Mouse (Mus musculus) heart, adult 2 months (tissue): ENCODE results near the gene Gm5751.

ENCODE experiments used
- CTCF ChIP-seq: fragments of 200-600 bp; IDR thresholded peaks from 2 replicates; pipeline ENCODE4 v1.8.1; 2022; ENCODE audit warnings: antibody characterized with exemption, mild to moderate bottlenecking, moderate library complexity
- POLR2A ChIP-seq: fragments of 200-500 bp; IDR thresholded peaks from 2 replicates; pipeline ENCODE4 v1.6.1; 2011; ENCODE audit warnings: mild to moderate bottlenecking, low read depth, low read length, control low read depth; ENCODE audit not compliant: insufficient read depth

DNA sequence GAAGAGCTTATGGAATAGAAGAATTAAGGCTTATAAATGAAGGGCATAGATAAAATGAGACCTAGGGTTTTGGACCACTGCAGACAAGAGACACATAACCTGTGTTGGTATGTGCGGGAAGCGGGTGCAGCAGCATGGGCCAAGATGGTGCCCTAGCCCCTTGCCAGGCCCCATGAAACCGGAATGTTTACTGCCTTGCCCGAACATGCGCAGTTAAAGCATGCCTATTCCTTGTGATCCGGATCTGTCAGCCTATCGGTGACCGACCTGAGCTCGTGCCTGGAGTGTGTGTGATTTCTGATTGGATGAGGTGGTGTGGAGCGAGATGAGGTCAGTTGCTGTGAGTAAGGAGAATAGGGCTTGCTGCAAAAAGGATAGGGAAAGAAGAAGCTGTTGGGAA is 21.6 kb upstream of the Gm5751 start:
- TF ChIP-seq POLR2A: no peak
- TF ChIP-seq CTCF: no peak
